Mouse (Mus musculus) heart, embryonic 12.5 days (tissue): ENCODE measurements around the gene Il5. TPM values are rescaled to one million over a fixed set of nuclear protein-coding genes. Genes with fewer than 3 reads are reported as not detected.

Experiments used
- ATAC-seq: fragments of 200-750 bp; cut with Nextera tagmentation; 2 replicates; pipeline ENCODE4 v1.8.0; 2017; ENCODE audit warnings: moderate TSS enrichment, moderate library complexity; ENCODE audit not compliant: insufficient number of reproducible peaks, low FRiP score
- H3K27ac ChIP-seq: fragments of 300-500 bp; sonication (generic); 2 replicates; pipeline ENCODE4 v1.5.1; 2016; ENCODE audit warnings: mild to moderate bottlenecking, moderate library complexity; ENCODE audit not compliant: poor library complexity, severe bottlenecking
- H3K27me3 ChIP-seq: fragments of 300-500 bp; sonication (generic); replicated peaks from 2 replicates; pipeline ENCODE4 v1.6.1; 2016; ENCODE audit warnings: mild to moderate bottlenecking, moderate library complexity
- H3K36me3 ChIP-seq: fragments of 300-500 bp; sonication (generic); 2 replicates; pipeline ENCODE4 v1.6.1; 2016; ENCODE audit warnings: mild to moderate bottlenecking, moderate library complexity
- H3K4me1 ChIP-seq: fragments of 300-500 bp; sonication (generic); replicated peaks from 2 replicates; pipeline ENCODE4 v1.6.1; 2016; ENCODE audit warnings: mild to moderate bottlenecking
- H3K4me2 ChIP-seq: fragments of 300-500 bp; sonication (generic); 2 replicates; pipeline ENCODE4 v1.6.1; 2016; ENCODE audit warnings: mild to moderate bottlenecking, moderate library complexity
- H3K4me3 ChIP-seq: fragments of 300-500 bp; sonication (generic); 2 replicates; pipeline ENCODE4 v1.5.1; 2016; ENCODE audit warnings: mild to moderate bottlenecking
- H3K9ac ChIP-seq: fragments of 300-500 bp; sonication (generic); 2 replicates; pipeline ENCODE4 v1.6.1; 2016; ENCODE audit warnings: mild to moderate bottlenecking, moderate library complexity
- H3K9me3 ChIP-seq: fragments of 300-500 bp; sonication (generic); replicated peaks from 2 replicates; pipeline ENCODE4 v1.6.1; 2016; ENCODE audit warnings: mild to moderate bottlenecking, moderate library complexity
- WGBS: fragments of 180-500 bp; shearing (Covaris S2); methylation state at CpG from one replicate; pipeline ENCODE4 v1.1.7; 2016; 5-methylcytosine and 5-hydroxymethylcytosine counted together
- microRNA-seq: library from miRNA; unstranded; fragments of <30 nt; microRNA quantifications from one replicate; pipeline ENCODE4, GENCODE M21; 2017
- polyA plus RNA-seq: library from polyadenylated mRNA; unstranded; fragments of >200 nt; fragmentation: Nextera tagmentation; extraction: Ambion mirVana; gene quantifications from 2 replicates; pipeline ENCODE4 v1.2.1, GENCODE M21; 2016

Il5 gene
- polyA plus RNA-seq, 1 experiment from 2014 or later, result not detected

GRCm38 (mm10) chr11:53772536-53772935, 51.9 kb downstream of the Il5 start:
- Histone ChIP-seq H3K9me3 (no peaks in the 10 kb centered on the region), H3K4me3 (no peak overlapping the region), H3K36me3 (peaks cover 43% of the 10 kb centered on the region), H3K4me2 (no peak overlapping the region), H3K27me3 (peaks cover 6% of the 10 kb centered on the region), H3K9ac (no peak overlapping the region), H3K27ac (no peak overlapping the region), H3K4me1 (peaks cover 5% of the 10 kb centered on the region)
- 88% methylated on average over 9 of the region's 9 CpGs for WGBS
- ATAC-seq, result no peak

DNA sequence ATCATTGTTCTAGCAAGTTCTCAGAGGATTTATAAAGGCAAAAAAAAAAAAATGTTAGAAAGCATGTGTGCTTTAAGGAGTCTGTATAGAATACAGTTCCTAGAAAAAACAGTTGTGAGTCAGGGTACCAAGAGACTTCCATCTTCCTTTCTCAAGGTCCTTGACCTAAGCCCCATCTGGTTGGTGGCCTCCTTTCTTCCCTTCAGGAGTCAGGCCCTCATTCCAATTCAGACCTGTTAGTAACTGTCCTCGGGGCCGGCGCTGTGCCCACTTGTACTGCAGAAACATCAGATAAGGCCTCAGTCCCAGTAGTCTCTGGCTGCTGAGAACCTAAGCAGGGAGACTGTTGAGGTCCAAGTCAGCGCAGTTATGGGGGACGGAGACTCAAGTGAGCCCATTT, 52.5 kb downstream of the Il5 start, which contains the start of gene Gm17334:
Gene Gm17334 (minus strand): TSS at position 101 of the 400 bp plus-strand sequence.
- Histone ChIP-seq H3K9ac (no peak within 1 kb of the TSS), H3K27me3 (peaks cover 6% of the 10 kb centered on the region), H3K4me1 (peaks cover 5% of the 10 kb centered on the region), H3K9me3 (no peaks in the 10 kb centered on the region), H3K4me3 (no peak within 1 kb of the TSS), H3K36me3 (peaks cover 46% of the 10 kb centered on the region), H3K4me2 (no peak within 1 kb of the TSS), H3K27ac (no peak within 1 kb of the TSS)
- ATAC-seq, result no peak
- WGBS, result 67% methylated on average over 5 of the region's 5 CpGs

DNA sequence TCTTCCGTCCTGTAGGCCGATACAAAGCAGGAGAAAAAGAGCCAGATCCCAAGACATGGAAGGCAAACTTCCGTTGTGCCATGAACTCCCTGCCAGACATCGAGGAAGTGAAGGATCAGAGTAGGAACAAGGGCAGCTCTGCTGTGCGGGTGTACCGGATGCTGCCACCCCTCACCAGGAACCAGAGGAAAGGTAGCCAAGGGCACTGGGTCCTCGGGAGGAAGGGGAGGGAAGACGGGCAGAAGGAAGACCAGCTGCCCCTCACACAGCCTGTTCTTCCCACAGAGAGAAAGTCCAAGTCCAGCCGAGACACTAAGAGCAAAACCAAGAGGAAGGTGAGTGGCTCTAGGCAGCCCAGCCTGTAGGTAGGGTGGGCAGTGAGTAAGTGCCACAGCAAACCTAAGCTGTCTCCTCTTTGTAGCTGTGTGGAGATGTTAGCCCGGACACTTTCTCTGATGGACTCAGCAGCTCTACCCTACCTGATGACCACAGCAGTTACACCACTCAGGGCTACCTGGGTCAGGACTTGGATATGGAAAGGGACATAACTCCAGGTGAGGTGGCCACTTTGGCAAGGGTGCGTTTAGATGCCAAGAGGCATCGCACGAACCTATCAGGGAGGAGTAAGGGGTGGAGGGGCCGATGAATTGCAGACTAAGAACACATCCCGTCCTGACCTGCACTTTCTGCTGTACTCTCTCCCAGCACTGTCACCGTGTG, 53.2 kb downstream of the Il5 start:
- no peak overlapping the region for H3K4me3 ChIP-seq
- H3K4me2 ChIP-seq, result no peak overlapping the region
- H3K27me3 ChIP-seq, result peaks cover 2% of the 10 kb centered on the region; the same call in 1 of the 2 replicates
- peaks cover 5% of the 10 kb centered on the region for H3K4me1 ChIP-seq
- H3K27ac ChIP-seq, result no peak overlapping the region
- no peak for ATAC-seq
- H3K9ac ChIP-seq, result no peak overlapping the region
- H3K9me3 ChIP-seq, result no peaks in the 10 kb centered on the region
- whole genome bisulfite sequencing, result 84% methylated on average over 16 of the region's 16 CpGs
- H3K36me3 ChIP-seq, result peaks cover 50% of the 10 kb centered on the region

Small RNA genes within 50 kb of the gene (microRNA-seq; reads per million reads assigned to microRNA genes)
- gene Mir7671, result not detected

Other genes starting within 250 kb of the Il5 start
- gene Gm9945, start 240.6 kb upstream of the Il5 start, polyA plus RNA-seq, result not detected in 2 replicates
- gene Sowaha, start 240.5 kb upstream of the Il5 start, polyA plus RNA-seq, result 0.54 and 0.58 TPM in 2 replicates
- 25.1 and 28.4 TPM in 2 replicates for gene Sept8, start 201.5 kb upstream of the Il5 start, polyA plus RNA-seq
- gene Kif3a, start 153.4 kb upstream of the Il5 start, polyA plus RNA-seq, result 36.1 and 37.2 TPM in 2 replicates
- 0.83 TPM in 1 of 2 replicates, not detected in the other for gene Il4, start 102.1 kb upstream of the Il5 start, polyA plus RNA-seq
- not detected in 2 replicates for gene Il13, start 86.1 kb upstream of the Il5 start, polyA plus RNA-seq
- gene Rad50, start 13.5 kb upstream of the Il5 start, polyA plus RNA-seq, result 24.0 and 25.6 TPM in 2 replicates
- gene Irf1, start 49.2 kb downstream of the Il5 start, polyA plus RNA-seq, result 9.8 and 11.3 TPM in 2 replicates
- 0.22 TPM in 1 of 2 replicates, not detected in the other for gene Gm17334, start 52.4 kb downstream of the Il5 start, polyA plus RNA-seq
- gene Gm12216, start 138.5 kb downstream of the Il5 start, polyA plus RNA-seq, result 0.19 and 0.27 TPM in 2 replicates
- 8.9 and 9.6 TPM in 2 replicates for gene Slc22a5, start 170.9 kb downstream of the Il5 start, polyA plus RNA-seq